Mouse (Mus musculus) heart, adult 2 months (tissue): ENCODE results near the gene Gatb. TPM values are rescaled to one million over a fixed set of nuclear protein-coding genes. Genes with fewer than 3 reads are reported as not detected.

ENCODE experiments used
- DNase-seq, 2 experiments: peaks; one replicate each; pipeline ENCODE4 v3.0.0; 2021
- H3K27ac ChIP-seq: fragments of 200-600 bp; 2 replicates; pipeline ENCODE4 v1.8.1; 2022
- H3K27me3 ChIP-seq: fragments of 200-500 bp; 2 replicates; pipeline ENCODE4 v1.6.1; 2012; ENCODE audit warnings: mild to moderate bottlenecking, low read length, inconsistent platforms, mixed read lengths; ENCODE audit not compliant: control insufficient read depth, insufficient read depth
- H3K36me3 ChIP-seq: fragments of 200-500 bp; 2 replicates; pipeline ENCODE4 v1.6.1; 2012; ENCODE audit warnings: low read length, inconsistent platforms; ENCODE audit not compliant: control insufficient read depth, insufficient read depth
- H3K4me1 ChIP-seq: fragments of 200-500 bp; 2 replicates; pipeline ENCODE4 v1.6.1; 2011; ENCODE audit warnings: low read length; ENCODE audit not compliant: control insufficient read depth, insufficient read depth
- H3K4me3 ChIP-seq: fragments of 200-600 bp; 2 replicates; pipeline ENCODE4 v1.8.1; 2022
- H3K79me2 ChIP-seq: fragments of 200-500 bp; replicated peaks from 2 replicates; pipeline ENCODE4 v1.6.1; 2012; ENCODE audit warnings: mild to moderate bottlenecking, inconsistent platforms, low read length, moderate library complexity, mixed read lengths; ENCODE audit not compliant: control insufficient read depth, insufficient read depth
- H3K9ac ChIP-seq: fragments of 200-500 bp; 2 replicates; pipeline ENCODE4 v1.6.1; 2012; ENCODE audit warnings: low read depth, mild to moderate bottlenecking, control low read depth, inconsistent platforms, low read length, mixed read lengths
- CTCF ChIP-seq: fragments of 200-600 bp; IDR thresholded peaks from 2 replicates; pipeline ENCODE4 v1.8.1; 2022; ENCODE audit warnings: antibody characterized with exemption, mild to moderate bottlenecking, moderate library complexity
- EP300 ChIP-seq: fragments of 200-500 bp; IDR thresholded peaks from 2 replicates; pipeline ENCODE4 v1.6.1; 2011; ENCODE audit warnings: low read depth, low read length, control low read depth; ENCODE audit not compliant: insufficient read depth
- POLR2A ChIP-seq: fragments of 200-500 bp; IDR thresholded peaks from 2 replicates; pipeline ENCODE4 v1.6.1; 2011; ENCODE audit warnings: mild to moderate bottlenecking, low read depth, low read length, control low read depth; ENCODE audit not compliant: insufficient read depth
- WGBS: fragments of 180-500 bp; shearing (Covaris S2); methylation state at CpG from one replicate; pipeline ENCODE4 v1.1.7; 2018; 5-methylcytosine and 5-hydroxymethylcytosine counted together
- intact Hi-C: fragments of 180-260 bp; cut with DNase I; formaldehyde crosslinking; loops from one replicate; pipeline ENCODE4 v1.15.1; 2025
- polyA plus RNA-seq: library from polyadenylated mRNA; depleted of rRNA; stranded (reverse); fragments of >200 nt; gene quantifications from 2 replicates; pipeline ENCODE4 v1.2.3, GENCODE M21; 2012
- total RNA-seq, 2 experiments: library from RNA; stranded (reverse); gene quantifications; 2 replicates each; pipeline ENCODE4 v1.2.3; 2021

The Gatb gene
- total and polyA plus RNA-seq, 3 experiments: 22.0 to 49.7 (median 45.6) TPM

DNA sequence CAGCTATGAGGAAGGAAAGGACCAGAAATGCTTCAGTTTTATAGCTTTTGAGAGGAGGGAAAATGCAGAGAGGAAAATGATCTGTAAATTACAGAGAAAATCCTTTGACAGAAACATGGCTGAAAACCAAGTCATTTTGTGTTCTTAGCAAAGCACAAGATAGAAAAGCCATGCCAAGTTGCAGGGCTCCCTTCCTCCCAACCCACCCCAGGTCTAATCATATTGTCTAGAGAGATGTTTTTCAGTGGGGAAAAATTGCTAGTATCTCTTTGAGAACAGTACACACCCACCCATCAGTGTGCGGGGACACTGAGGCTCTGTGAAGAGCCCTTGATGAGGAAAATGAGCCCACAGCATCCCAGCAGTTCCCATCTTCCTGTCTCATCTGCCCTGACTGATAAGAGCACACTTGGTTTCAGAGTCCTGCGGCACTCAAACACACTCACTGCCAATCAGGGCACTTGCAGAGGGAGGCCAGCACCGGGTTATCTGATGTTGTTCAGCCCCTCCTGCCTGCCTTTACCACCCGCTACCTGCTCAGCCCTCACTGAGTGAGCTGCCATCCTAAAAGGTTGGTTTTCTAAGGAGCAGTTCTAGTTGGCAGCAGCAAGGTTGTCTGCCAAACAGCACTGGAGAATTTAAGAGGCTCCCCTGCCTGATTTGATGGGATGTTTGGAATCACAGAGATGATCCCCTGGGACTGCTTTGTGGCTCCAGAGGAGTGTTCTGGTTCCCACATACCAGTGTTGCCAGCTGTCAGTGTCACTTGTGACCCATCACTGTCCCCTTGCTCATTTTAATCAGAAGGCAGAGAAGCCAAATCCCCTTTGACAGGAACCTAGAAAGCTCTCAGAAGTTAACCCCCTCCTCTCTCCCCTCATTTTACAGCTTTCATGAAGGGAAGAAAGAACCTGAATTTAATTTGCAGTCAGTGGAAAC, 79.1 kb downstream of the Gatb start:
- Histone ChIP-seq H3K9ac (no peak overlapping the region), H3K27ac (no peak overlapping the region), H3K36me3 (no peaks in the 10 kb centered on the region), H3K4me3 (no peak overlapping the region), H3K4me1 (no peaks in the 10 kb centered on the region), H3K79me2 (no peaks in the 10 kb centered on the region), H3K27me3 (no peaks in the 10 kb centered on the region)
- intact Hi-C loops: no loop called here
- WGBS: 53% methylated on average over 4 of the region's 4 CpGs
- no peak for DNase-seq
- no peak for TF ChIP-seq POLR2A
- no peak for TF ChIP-seq CTCF
- no peak for TF ChIP-seq EP300

GRCm38 (mm10) chr3:85655538-85655937, 81.6 kb downstream of the Gatb start:
- H3K4me1 ChIP-seq: no peaks in the 10 kb centered on the region
- H3K9ac ChIP-seq: no peak overlapping the region
- WGBS: 97% methylated on average over 3 of the region's 3 CpGs

GRCm38 (mm10) chr3:85659681-85660080, 85.8 kb downstream of the Gatb start:
- intact Hi-C loops: no loop called here
- DNase-seq: no peak
- no peak overlapping the region for H3K27ac ChIP-seq
- TF ChIP-seq CTCF (no peak), EP300 (no peak), POLR2A (no peak)
- H3K36me3 ChIP-seq: no peaks in the 10 kb centered on the region
- no peak overlapping the region for H3K9ac ChIP-seq
- H3K27me3 ChIP-seq: no peaks in the 10 kb centered on the region
- H3K4me3 ChIP-seq: no peak overlapping the region
- 68% methylated on average over 7 of the region's 7 CpGs for WGBS
- no peaks in the 10 kb centered on the region for H3K4me1 ChIP-seq
- H3K79me2 ChIP-seq: no peaks in the 10 kb centered on the region

More at GRCm38 (mm10) chr3:85655538-85655937, 81.6 kb downstream of the Gatb start:
- no peak for DNase-seq
- intact Hi-C loops: no loop called here
- H3K79me2 ChIP-seq: no peaks in the 10 kb centered on the region
- no peak overlapping the region for H3K27ac ChIP-seq
- no peak overlapping the region for H3K4me3 ChIP-seq
- H3K36me3 ChIP-seq: no peaks in the 10 kb centered on the region
- H3K27me3 ChIP-seq: no peaks in the 10 kb centered on the region
- TF ChIP-seq EP300 (no peak), CTCF (no peak), POLR2A (no peak)

- Histone ChIP-seq H3K27me3 (no peaks in the 10 kb centered on the region), H3K79me2 (no peaks in the 10 kb centered on the region), H3K36me3 (no peaks in the 10 kb centered on the region), H3K4me3 (no peak overlapping the region), H3K9ac (no peak overlapping the region), H3K27ac (no peak overlapping the region), H3K4me1 (peaks cover 1% of the 10 kb centered on the region; the same call in 1 of the 2 replicates)
- 63% methylated on average over 10 of the region's 10 CpGs for WGBS
- no peak for DNase-seq
- no peak for TF ChIP-seq CTCF
- no peak for TF ChIP-seq POLR2A
- TF ChIP-seq EP300: no peak
- intact Hi-C loops: no loop called here
These were observed 88.3 kb downstream of the Gatb start for GRCm38 (mm10) chr3:85661926-85662813.

DNA sequence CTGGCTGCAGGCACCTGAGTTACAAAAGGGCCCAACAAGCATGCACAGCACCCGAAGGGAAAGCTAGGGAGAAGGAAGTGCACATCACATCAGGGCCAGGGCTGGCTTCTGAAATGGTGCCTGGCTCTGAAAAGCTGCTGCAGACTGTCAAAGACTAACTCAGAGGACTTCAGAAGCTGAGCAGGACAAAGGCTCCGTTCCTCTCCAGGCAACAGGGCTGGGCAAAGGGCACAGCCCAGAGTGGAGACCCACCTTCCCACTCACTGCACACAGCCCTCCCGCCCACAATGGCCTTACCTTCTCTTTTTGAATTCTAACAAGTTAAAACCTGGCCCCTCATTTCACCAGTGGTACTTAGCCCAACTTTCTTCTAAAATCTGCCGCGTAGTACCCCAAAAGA, 89.9 kb downstream of the Gatb start:
- Histone ChIP-seq H3K4me1 (peaks cover 1% of the 10 kb centered on the region; the same call in 1 of the 2 replicates), H3K27ac (no peak overlapping the region), H3K27me3 (no peaks in the 10 kb centered on the region), H3K36me3 (no peaks in the 10 kb centered on the region), H3K9ac (no peak overlapping the region), H3K79me2 (no peaks in the 10 kb centered on the region), H3K4me3 (no peak overlapping the region)
- TF ChIP-seq EP300 (no peak), POLR2A (no peak), CTCF (no peak)
- intact Hi-C loops: no loop called here
- WGBS: 81% methylated on average over 5 of the region's 5 CpGs
- DNase-seq: no peak
